Mouse (Mus musculus): Measurements from ENCODE around the gene Stk32b.

DNA sequence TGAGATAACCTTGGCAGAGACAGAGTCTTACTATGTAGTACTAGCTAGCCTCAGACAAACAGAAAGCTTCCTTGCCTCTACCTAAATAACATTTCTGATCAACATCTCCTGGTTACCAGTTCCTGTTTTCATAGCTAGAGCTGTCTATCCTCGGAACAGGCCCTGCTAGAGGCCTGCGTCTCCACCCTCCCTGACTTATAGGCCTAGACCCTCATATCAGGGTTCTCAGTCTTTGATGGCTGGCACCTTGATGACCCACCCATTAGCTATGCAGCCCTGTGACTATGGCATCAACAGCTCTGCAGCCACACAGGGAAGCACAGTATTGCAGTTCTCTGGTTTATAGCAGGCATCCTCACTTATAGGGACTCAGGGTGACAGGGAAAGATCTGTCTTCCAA is 259.1 kb downstream of the Stk32b start:
- no peak for TF ChIP-seq CTCF (IDR thresholded peaks at IDR 0.05; ENCODE audit: borderline replicate concordance, extremely low read depth, insufficient read depth, insufficient read length)
- TF ChIP-seq POLR2A (IDR thresholded peaks at IDR 0.05; ENCODE audit: borderline replicate concordance, extremely low read depth, insufficient read depth, insufficient read length, poor library complexity, severe bottlenecking) = no peak

All from brain, embryonic 14.5 days (tissue).